Mouse (Mus musculus): ENCODE measurements at regions not wholly inside any gene's neighbourhood (a gene's known extent, or its start where the extent isn't known, plus 50 kb on each side); places are given as distances from the start of the nearest gene placed in this dataset.

DNA sequence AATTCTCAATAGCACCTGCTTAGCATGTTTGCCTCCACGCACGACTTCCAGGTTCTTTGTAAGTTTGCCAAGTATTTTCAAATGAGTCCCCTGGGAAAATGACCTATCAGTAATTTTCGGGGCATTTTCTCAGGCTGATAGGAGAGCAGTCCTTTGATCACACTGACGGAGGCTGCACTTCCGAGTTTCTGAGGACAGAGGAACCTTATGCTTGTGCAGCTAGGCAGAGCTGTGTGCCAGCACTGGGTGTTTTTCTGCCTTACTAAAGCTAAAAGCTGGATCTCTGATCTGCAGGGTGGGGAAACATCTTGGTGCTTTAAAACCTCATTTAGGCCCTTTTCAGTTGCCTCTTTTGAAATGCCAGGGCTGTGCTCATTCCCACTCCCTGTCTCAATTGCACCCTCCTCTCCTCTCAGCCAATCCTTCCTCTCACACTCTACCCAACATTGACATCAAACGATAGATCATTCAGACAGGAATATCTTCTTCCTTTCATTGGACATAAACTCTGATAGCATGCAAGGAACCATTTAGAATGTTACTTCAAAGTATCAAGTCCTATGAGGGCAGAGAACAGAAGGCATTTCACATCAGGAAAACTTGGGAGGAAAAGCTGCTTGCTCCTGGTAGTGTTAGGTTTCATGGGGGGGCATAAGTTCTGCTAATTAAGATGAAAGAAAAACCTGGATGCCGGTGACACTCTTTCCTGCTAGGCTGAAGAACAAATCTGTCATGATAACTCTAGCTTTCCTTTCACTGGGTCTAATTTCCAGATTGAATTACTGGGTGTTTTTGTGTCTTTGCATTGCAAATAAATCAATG is 95.3 kb downstream of the Lurap1l start:
- DNase-seq (ENCODE audit: low spot score in 2 of 2): no peak

DNA sequence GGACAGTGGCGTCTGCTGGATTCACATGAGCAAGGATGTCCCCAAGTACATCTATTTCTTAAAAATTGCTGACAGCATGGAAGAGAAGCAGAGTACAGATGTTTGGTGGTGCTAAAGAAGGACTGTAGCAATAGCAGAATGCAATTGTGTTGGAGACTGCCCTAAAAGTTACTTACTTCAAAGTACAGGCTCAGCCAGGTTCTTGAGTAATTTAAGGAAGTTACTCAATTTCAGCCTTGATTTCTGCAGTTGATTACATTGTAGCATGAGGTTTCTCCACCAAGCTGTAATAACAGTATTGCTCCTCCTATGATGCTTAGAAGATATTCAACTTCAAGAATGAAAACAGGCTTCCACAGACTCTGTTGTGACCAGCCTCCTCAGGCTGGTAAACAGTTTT is 96.1 kb downstream of the Lurap1l start:
- no peak for DNase-seq (ENCODE audit: low spot score in 2 of 2)

DNA sequence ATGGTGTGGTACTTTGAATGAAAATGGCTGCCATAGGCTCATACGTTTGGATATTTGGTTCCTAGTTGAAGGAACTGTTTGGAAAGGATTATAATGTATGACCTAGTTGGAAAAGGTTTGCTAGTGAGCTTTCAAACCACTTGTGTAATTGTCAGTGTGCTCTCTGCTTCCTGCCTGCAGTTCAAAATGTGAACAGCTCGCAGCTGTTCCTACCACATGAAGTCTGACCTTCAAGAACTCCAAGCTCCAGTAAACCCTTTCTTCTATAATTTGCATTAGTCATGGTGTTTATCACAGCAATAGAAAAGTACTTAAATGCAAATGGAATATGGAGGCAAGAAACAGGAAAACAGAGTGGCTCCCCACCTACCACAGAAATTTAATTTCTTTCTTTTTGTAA is 111.4 kb downstream of the Lurap1l start:
- no peak for DNase-seq (ENCODE audit: low spot score in 2 of 2)

DNA sequence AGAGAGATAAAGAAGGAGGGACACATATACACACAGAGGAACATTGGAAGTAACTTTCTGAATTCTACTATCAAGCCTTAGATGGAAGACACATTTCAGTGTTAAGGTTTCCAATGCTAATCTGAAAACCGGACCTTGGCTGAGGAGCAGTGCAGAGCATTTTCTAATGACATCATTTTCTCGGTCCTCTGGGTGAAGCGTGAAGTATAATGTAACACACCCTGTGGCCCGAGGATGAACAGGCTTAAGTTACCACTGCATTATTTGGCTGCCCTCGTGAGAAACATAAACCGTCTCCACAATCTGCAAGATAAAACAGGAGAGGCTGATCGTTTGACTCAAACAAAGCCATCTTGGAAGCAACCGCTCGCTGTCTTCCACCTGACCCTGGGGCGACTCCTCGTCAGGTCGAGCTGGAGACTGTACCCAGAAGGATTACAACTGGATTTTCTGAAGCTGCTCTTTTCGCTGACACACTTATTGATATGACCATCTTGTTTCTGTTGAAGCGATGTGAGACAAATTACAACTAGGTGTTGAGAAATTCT is 113.1 kb downstream of the Lurap1l start:
- no peak for DNase-seq (ENCODE audit: low spot score in 2 of 2)

DNA sequence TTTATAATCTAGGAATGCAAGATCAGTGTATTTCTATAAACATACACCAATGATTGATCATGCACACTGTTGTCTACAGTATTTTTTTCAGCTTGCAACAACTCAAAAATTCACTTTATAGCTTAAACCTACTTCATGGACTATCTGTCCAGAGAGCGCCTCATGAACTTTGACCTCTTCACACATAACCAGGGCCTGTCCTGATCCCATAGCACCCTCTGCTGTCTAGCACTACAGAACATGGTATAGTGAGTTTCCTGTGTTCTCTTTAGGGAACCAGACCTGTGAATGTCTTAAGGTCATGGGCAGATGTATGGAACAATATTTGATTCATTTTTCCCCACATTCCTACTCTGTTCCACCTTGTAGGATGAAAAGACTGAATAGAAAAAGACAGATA is 117.1 kb downstream of the Lurap1l start:
- no peak for DNase-seq (ENCODE audit: low spot score in 2 of 2)

DNA sequence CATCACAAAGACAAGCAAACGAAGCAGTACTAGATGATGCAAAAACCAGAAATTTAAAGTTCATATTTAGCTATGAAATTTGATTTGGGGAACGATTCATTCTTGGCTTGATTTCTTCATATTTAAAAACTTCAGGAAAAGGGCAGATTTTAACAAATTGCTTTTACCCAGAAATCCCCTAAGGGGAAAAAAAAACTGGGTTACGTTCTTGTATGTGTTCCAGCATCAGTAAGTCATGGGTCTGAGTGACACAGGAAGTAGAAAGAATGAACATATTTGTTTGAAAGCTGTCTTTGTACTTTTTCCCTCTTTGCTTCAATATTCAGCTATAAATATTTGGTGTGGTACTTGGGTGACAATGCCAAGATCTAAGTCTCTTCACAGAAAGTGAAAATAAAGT is 120.2 kb downstream of the Lurap1l start:
- no peak for DNase-seq (ENCODE audit: low spot score in 2 of 2)

DNA sequence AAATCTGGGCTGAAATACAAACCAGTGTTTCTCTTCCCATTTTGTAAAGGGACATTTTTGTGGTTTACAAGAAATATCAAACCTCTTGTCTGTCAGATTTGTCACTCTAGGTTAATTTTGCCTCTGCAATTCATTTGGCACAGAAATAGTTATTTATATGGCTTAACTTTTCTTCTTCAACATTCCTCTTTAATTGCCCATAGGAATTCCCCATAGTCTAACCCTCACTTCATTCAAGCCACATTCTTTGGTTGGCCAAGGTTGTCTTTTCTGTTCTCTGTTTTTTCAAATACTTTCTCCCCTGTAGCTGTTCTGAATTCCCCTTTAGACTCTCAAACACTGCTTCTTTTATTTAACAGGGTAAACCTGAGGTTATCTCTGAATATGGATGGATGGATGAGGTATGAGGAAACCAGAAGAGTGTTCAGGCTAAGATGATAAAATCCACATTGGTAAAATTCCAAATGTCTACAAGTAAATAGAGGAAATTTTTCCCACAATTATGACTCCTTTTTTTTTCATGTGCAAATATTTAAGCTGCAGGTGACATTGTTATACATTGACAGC is 127.0 kb downstream of the Lurap1l start:
- no peak for DNase-seq (ENCODE audit: low spot score in 2 of 2)

DNA sequence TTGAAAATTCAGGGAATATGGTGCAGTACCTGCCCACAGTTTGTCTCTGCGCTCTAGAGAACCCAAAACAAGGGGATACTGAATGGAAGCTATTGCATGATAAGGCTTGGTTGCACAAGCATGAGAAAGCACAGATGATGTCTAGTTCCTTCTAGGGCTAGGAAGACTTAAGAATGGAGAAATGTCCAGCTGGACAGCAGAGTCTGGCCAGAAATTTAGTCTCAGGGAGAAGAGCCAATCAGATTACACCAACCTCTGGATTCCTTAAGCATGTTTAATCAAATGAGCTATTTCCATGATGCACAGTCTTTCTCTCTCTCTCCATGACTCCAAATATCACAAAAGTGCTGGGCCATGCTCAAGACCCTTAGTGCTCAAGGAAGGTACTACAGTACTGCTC is 147.8 kb downstream of the Lurap1l start:
- no peak for DNase-seq (ENCODE audit: low spot score in 2 of 2)

DNA sequence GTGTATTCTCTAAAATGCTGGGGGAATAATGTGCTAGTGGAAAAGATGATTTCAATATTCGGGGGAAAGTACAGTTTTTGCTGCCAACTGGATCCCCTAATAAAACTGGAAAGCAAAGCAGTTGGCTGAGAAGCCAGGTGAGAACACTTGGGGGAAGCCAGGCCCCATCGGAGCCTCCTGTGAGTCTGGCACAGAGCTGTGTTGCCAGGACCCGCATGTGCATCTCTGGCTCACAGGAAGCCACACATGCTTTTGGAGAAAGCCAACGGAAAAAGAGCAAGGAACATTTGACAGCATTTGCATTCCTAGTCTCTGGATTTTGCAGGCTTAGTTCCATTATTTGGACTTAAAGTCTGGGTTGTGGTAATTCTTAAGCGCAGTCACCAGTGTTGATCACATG is 148.4 kb downstream of the Lurap1l start:
- DNase-seq (ENCODE audit: low spot score in 2 of 2): no peak

DNA sequence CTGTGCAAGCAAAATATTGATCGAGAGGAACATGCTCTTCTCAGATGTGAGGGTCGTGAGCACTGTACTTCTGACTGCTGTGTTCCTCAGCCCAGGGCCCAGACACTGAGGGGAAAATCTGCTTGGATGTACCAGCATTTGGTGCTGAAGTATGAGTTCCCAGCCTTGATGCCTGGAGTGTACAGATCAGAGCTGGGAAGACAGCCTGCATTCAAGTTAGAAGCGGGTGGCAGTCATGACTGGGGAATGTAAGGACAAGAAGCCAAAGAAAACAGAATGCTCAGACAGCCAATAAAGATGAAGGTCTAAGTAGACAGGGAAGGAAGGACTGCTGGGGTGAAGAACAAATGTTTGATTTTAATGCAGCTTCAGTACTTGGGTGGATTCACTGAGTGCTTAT is 148.9 kb downstream of the Lurap1l start:
- no peak for DNase-seq (ENCODE audit: low spot score in 2 of 2)

DNA sequence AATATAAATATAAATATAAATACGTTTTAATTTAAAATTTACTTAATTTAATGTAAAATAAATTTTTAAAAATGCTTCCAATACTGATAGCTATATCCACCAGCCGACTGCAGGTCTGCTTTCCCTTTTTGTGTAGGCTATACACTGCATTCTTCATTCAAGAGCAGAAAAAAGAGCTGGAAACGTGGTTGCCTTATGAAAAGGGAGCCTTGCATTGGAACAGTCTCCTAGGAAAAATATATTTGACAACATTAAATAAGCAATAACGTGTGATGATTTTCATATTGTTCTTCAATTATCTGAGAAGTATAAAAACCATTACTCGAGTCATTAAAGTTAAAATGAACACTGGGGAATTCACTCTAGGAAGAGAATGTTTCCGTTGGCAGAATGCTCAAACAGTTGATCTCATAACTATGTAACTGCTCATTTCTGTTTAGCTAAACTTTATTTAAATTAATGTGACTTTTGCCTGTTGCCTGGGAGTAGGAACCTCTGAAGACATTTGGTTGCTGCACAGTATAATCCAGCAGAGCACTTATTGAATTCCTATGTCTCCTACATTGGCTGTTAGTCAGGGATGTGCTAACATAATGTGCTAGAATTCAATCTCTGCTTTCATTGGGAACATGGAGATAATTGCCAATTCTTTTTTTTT is 172.0 kb downstream of the Lurap1l start:
- no peak for DNase-seq (ENCODE audit: low spot score in 2 of 2)

DNA sequence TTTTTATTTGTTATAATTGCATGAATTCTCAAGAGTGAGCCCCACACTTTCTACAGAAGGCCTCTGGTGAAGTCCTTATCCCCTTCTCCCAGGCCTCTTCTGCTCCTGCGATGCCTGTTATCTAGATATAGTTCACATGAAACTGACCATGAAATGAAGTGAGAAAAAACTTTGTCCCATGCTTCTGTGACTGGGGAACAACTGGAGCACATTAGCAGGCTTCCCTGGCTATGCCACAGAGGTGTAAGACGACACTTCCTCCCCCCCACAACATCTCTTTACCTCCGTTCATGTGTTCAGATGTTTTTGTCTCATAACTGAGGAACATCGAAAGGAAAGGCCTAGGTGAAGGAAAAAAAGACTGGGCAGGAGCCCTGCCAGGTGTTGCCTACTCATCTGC is 174.7 kb downstream of the Lurap1l start:
- no peak for DNase-seq (ENCODE audit: low spot score in 2 of 2)

DNA sequence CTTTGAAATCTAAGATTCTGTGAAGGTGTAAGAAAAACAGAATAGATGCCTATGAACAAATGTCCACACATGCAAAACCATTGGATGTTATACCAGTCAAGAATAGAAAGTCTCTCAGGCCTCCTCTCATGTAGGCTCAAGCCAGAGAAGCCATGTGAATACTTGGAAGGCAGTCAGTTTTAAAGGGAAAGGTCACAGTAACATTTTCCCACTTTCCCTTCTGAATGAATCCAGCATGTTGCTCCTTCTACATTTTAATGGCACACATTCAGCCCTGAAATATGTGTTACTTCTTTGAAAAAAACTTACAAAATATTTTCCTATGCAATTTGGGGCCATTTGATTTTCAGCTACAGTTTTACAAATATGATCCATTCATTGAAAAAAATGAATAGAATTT is 186.1 kb downstream of the Lurap1l start:
- DNase-seq (ENCODE audit: low spot score in 2 of 2): no peak

DNA sequence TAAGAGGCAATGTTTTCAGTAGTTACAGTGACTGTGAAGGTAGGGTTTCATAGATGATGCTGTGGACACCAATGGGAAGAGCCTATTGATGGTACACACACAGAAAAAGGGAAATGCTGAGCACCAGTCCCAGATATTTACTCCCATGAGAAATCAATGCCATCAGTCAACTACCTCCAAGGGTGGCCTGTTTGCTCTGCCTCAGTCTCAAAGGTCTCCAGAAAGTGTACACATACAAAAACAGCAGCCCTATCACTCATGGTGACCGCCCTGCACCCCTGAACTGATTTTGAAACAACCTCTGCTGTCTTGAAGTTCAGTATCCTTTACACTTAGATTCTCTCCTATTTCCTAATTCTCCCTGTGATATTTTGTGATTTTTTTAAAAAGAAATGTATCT is 187.2 kb downstream of the Lurap1l start:
- DNase-seq (ENCODE audit: low spot score in 2 of 2): no peak

DNA sequence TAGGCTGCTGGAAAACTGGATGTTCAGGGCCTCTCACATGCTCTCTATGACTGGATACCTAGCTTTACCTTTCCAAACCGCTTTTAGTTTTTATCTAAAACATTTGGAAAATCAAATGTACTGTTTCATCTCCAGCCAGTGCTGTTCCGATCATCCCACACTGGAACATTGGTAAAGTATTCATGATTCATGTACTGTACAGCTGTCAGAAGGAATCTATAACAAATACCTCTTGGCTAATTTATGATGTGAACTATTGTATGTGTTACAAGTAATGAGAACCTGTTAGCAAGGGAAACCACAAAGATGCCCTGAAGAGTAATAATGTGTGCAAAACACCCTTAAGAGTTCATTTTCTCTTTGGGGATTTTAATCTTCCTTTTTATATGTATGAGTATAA is 190.6 kb downstream of the Lurap1l start:
- DNase-seq (ENCODE audit: low spot score in 2 of 2): no peak

DNA sequence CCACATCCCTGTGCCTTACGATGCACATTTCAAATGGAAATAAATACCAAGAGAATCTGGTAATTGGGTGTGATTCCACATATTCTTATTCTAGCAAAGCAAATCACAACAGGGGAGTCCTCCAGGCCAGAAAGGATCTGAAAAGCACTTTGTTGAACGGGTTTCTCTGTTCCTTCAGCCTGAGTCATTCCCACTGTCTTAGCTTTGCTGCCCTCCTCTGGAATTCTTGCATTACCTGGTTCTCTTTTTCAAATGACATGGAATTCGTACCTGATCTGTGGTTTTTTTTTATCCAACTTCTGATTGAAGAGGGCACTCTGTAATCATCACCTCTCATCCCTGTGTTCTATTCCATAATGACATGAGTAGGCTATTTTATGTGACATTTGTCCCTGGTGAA is 200.9 kb downstream of the Lurap1l start:
- DNase-seq (ENCODE audit: low spot score in 2 of 2): peak; percentile 13 to 30

DNA sequence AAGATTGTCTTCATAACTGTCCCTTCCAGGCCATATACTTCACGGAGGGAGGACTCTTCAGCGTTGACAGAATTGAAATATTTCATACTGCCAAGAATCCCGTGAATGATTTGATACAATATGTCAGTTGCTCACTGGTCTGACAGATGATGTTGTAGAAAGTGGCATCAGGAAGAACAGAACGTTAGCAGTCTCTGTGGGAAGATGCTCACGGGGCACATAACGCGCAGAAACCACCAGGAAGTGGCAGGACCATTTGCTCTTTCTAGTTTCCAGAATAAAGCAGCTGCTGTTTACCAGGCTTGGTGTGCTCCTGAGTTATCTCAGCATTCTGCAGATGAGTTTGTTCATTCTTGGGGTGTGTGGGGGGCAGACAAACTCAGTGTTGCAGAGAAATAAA is 206.0 kb downstream of the Lurap1l start:
- DNase-seq (ENCODE audit: low spot score in 2 of 2): no peak

DNA sequence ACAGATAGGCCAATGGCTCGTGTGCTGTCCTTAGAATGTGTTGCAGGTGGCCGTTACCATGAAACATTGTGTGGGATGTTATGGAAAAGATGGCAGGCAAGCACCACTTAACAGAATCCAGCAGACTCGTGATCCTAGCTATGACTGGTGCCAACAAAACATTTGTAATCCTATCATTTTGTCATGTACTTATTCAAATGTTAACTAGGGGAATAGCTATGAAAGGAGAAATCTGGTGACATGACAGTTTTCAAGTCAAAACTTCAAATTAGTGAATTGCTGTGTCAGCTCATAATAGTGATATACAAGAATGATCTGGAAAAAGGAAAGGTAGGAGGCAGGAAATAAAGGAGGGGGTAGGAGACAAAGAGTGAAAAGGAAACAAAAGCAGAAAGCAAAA is 213.7 kb downstream of the Lurap1l start:
- DNase-seq (ENCODE audit: low spot score in 2 of 2): no peak

DNA sequence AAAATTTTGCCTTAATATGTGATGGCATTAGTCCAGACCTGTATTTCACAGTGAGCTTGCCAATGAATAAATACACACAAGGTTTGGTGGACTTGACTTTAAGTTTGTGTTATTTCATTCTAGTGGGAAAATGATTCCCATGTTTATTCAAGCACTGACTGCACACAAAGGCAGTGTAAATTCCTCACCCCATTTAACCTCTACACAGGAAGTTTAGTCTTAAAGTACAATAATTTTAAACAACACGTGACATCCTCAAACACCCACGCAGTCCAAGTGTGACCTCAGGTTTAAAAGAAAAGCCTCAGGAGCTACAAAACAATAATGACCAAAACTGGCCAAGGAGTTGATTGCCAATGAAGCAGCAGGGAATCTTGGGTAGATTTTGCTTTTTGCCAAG is 219.4 kb downstream of the Lurap1l start:
- no peak for DNase-seq (ENCODE audit: low spot score in 2 of 2)

DNA sequence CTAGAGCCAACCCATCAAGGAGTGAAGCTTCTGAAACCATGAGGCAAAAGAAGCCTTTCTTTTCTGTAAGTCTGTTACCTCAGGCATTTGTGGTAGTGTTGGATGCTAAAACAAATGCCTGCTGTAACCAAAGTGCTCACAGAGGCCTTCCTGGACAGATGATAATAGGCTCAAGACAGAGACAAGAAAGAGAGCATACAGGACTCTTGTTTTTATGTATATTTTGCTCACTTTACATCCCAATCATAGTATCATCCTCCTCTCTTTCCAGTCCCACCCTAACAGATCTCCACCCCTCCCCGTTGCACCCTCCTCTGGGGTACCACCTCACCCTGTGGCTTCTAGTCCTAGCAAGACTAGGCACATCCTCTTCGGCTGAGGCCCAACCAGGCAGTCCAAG is 262.7 kb downstream of the Lurap1l start:
- DNase-seq (ENCODE audit: low spot score in 2 of 2): no peak

DNA sequence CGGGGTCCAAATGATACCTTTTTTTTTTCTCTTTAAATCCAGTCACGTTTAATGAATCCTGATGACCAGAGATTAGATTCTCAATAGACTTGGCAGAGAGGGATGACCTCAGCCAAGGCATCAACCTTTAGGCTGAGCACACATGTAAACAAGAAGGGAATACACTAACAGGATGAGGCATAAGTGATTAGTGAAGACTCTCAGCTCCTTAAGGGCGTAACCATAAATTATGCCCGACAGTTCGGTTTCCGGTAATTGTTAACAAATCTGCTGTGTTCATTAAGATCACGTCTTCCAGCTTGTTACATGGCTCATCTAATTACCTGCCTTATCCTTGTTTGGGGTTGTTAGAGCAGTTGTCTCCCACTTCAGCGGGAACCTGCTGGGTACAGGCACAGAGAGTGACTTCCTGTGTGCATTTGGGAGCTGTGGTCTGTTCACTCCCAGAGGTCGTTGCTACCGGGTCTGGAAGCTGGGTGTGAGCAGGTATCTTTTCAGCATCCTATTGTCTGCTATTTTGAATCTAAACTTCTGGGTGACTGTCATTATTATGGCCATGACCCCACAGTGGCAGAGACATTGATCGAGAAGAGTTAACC is 265.1 kb downstream of the Mpdz start:
- DNase-seq (ENCODE audit: low spot score in 2 of 2): no peak

DNA sequence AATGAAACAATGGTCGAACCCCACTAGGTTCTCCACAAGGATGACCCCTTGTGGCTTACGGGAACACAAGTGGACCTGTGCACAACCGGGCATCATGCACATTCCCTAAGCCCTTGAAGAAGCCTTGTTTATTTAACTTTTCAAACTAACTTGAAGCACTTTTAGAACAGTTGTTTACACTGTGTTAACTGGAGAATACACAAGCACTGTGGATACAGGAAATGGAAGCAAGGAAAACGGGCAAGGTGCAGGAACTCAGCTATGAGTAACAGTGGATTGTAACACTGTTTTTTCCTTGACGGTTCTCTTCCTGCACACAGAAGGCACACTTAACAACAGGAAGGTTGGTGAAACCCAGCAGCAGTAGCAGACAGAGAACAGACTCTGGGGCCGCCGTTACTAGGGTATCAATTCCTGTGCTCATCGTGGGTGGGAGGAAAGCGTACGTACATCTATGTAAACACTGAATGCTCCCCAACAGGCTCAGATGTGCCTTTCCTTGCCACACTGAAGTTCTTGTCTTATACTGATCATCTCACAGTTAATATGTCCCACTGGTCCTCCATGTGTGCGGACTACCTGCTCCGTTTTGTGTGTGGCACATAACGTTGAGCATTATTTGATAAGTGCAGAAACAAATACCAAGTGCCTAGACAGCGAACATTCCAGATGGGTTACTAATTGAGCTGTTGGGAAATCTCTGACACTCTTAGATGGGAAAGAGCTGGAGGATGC is 264.4 kb downstream of the Mpdz start:
- no peak for DNase-seq (ENCODE audit: low spot score in 2 of 2)

All from right cerebral cortex, adult 2 months (tissue).